Mouse (Mus musculus): ENCODE data around the gene Mllt1. TPM values are rescaled to one million over a fixed set of nuclear protein-coding genes. Genes with fewer than 3 reads are reported as not detected.

Gene Mllt1
- total and polyA plus RNA-seq, 3 experiments: 17.1 to 40.4 (median 20.3) TPM

GRCm38 (mm10) chr17:56982013-56982412 lies 46.8 kb upstream of the Mllt1 start, which contains the start of gene Acer1:
Acer1 (minus strand) TSS chr17:56982126.
- no peak for DNase-seq (ENCODE audit: extremely low read depth)
- dilution Hi-C loops (cut with MboI; ENCODE audit: extremely low pct_ligation_motif_present, extremely low pct_unique_long_range_greater_than_20kb, low sequenced_read_pairs) (no loop called here), in situ Hi-C loops (cut with MboI; ENCODE audit: low pct_ligation_motif_present, low pct_unique_long_range_greater_than_20kb, low sequenced_read_pairs) (no loop called here)
- no peaks in the 10 kb centered on the region for H3K27me3 ChIP-seq (replicated peaks)
- 0 out of 4 replicates have a peak, but pooled peaks cover 0 to 3% of the 10 kb centered on the region in 2 experiments for H3K4me1 ChIP-seq (ENCODE audit: control insufficient read depth in 1 of 2, insufficient read depth in 2 of 2)
- no peak within 1 kb of the TSS for H3K4me2 ChIP-seq (ENCODE audit: insufficient read depth, low read depth, poor library complexity, severe bottlenecking)
- TF ChIP-seq ELF1 (IDR thresholded peaks at IDR 0.05; ENCODE audit: low read depth, low read length) (no peak), TCF12 (IDR thresholded peaks at IDR 0.05; ENCODE audit: low read depth, low read length) (no peak), CHD2 (IDR thresholded peaks at IDR 0.05; ENCODE audit: low read length) (no peak), ZMIZ1 (IDR thresholded peaks at IDR 0.05; ENCODE audit: low read depth, low read length) (no peak), GABPA (IDR thresholded peaks at IDR 0.05; ENCODE audit: insufficient replicate concordance, low read depth, low read length) (no peak), JUN (IDR thresholded peaks at IDR 0.05; ENCODE audit: insufficient read depth, low read depth, low read length) (no peak), ZNF384 (IDR thresholded peaks at IDR 0.05; ENCODE audit: low read depth, low read length) (no peak), SMC3 (IDR thresholded peaks at IDR 0.05; ENCODE audit: low read depth, low read length) (no peak), CHD1 (IDR thresholded peaks at IDR 0.05; ENCODE audit: low read depth, low read length) (no peak), MXI1 (IDR thresholded peaks at IDR 0.05; ENCODE audit: low read depth, low read length) (no peak)
- H3K9me3 ChIP-seq (replicated peaks; ENCODE audit: low read length): no peaks in the 10 kb centered on the region
- H3K79me2 ChIP-seq (replicated peaks; ENCODE audit: control insufficient read depth, extremely low read depth, insufficient read depth, poor library complexity, severe bottlenecking): no peaks in the 10 kb centered on the region
- no peak within 1 kb of the TSS for H3K9ac ChIP-seq (ENCODE audit: insufficient read depth, low read depth)
- no peaks in the 10 kb centered on the region for H3K36me3 ChIP-seq (replicated peaks in 1 of 2; ENCODE audit: control insufficient read depth in 1 of 2, insufficient read depth in 1 of 2, low read length in 1 of 2)
- H3K27ac ChIP-seq (ENCODE audit: insufficient read depth, low read depth): no peak within 1 kb of the TSS
- no peak within 1 kb of the TSS for H3K4me3 ChIP-seq (replicated peaks in 1 of 3; ENCODE audit: low read depth in 2 of 3, low read length in 2 of 3, poor library complexity in 1 of 3)

GRCm38 (mm10) chr17:56981049-56981448 lies 45.8 kb upstream of the Mllt1 start:
- Histone ChIP-seq H3K4me1 (ENCODE audit: control insufficient read depth in 1 of 2, insufficient read depth in 2 of 2) (0 out of 4 replicates have a peak, but pooled peaks cover 0 to 3% of the 10 kb centered on the region in 2 experiments), H3K4me3 (replicated peaks in 1 of 3; ENCODE audit: low read depth in 2 of 3, low read length in 2 of 3, poor library complexity in 1 of 3) (no peak overlapping the region)
- in situ Hi-C loops (cut with MboI; ENCODE audit: low pct_ligation_motif_present, low pct_unique_long_range_greater_than_20kb, low sequenced_read_pairs): no loop called here

GRCm38 (mm10) chr17:56979524-56979923 lies 44.3 kb upstream of the Mllt1 start:
- dilution Hi-C loops (cut with MboI; ENCODE audit: extremely low pct_ligation_motif_present, extremely low pct_unique_long_range_greater_than_20kb, low sequenced_read_pairs): no loop called here
- no peak overlapping the region for H3K4me2 ChIP-seq (ENCODE audit: insufficient read depth, low read depth, poor library complexity, severe bottlenecking)
- H3K9me3 ChIP-seq (replicated peaks; ENCODE audit: low read length): no peaks in the 10 kb centered on the region
- peaks cover 5% of the 10 kb centered on the region for H3K27me3 ChIP-seq (replicated peaks)
- no peak overlapping the region for H3K27ac ChIP-seq (ENCODE audit: insufficient read depth, low read depth)
- H3K36me3 ChIP-seq (replicated peaks in 1 of 2; ENCODE audit: control insufficient read depth in 1 of 2, insufficient read depth in 1 of 2, low read length in 1 of 2): no peaks in the 10 kb centered on the region
- DNase-seq (ENCODE audit: extremely low read depth): no peak
- H3K79me2 ChIP-seq (replicated peaks; ENCODE audit: control insufficient read depth, extremely low read depth, insufficient read depth, poor library complexity, severe bottlenecking): no peaks in the 10 kb centered on the region
- no peak overlapping the region for H3K4me3 ChIP-seq (replicated peaks in 1 of 3; ENCODE audit: low read depth in 2 of 3, low read length in 2 of 3, poor library complexity in 1 of 3)
- no peak overlapping the region for H3K9ac ChIP-seq (ENCODE audit: insufficient read depth, low read depth)
- TF ChIP-seq ZKSCAN1 (IDR thresholded peaks at IDR 0.05; ENCODE audit: borderline replicate concordance, low read depth, low read length): no peak
- no peak for TF ChIP-seq CHD1 (IDR thresholded peaks at IDR 0.05; ENCODE audit: low read depth, low read length)
- TF ChIP-seq POLR2AphosphoS2 (IDR thresholded peaks at IDR 0.05; ENCODE audit: low read depth, low read length): no peak
- TF ChIP-seq ZMIZ1 (IDR thresholded peaks at IDR 0.05; ENCODE audit: low read depth, low read length): no peak
- TF ChIP-seq UBTF (IDR thresholded peaks at IDR 0.05; ENCODE audit: low read depth, low read length): no peak
- no peak for TF ChIP-seq IRF4 (IDR thresholded peaks at IDR 0.05; ENCODE audit: low read depth, low read length)
- TF ChIP-seq CTCF (conservative IDR thresholded peaks at IDR 0.05 in 1 of 2, IDR thresholded peaks at IDR 0.05 in 1 of 2; ENCODE audit: low read depth in 2 of 2, low read length in 2 of 2): no peak
- no peak for TF ChIP-seq RCOR1 (conservative IDR thresholded peaks at IDR 0.05; ENCODE audit: low read depth, low read length)
- 0 out of 4 replicates have a peak, but pooled peaks cover 0 to 3% of the 10 kb centered on the region in 2 experiments for H3K4me1 ChIP-seq (ENCODE audit: control insufficient read depth in 1 of 2, insufficient read depth in 2 of 2)
- in situ Hi-C loops (cut with MboI; ENCODE audit: low pct_ligation_motif_present, low pct_unique_long_range_greater_than_20kb, low sequenced_read_pairs): no loop called here

More at GRCm38 (mm10) chr17:56981049-56981448, 45.8 kb upstream of the Mllt1 start:
- H3K79me2 ChIP-seq (replicated peaks; ENCODE audit: control insufficient read depth, extremely low read depth, insufficient read depth, poor library complexity, severe bottlenecking): no peaks in the 10 kb centered on the region
- no peak for TF ChIP-seq POLR2AphosphoS2 (IDR thresholded peaks at IDR 0.05; ENCODE audit: low read depth, low read length)
- no peak for TF ChIP-seq UBTF (IDR thresholded peaks at IDR 0.05; ENCODE audit: low read depth, low read length)
- no peak for TF ChIP-seq EP300 (IDR thresholded peaks at IDR 0.05; ENCODE audit: low read length)
- no peak for TF ChIP-seq ZNF384 (IDR thresholded peaks at IDR 0.05; ENCODE audit: low read depth, low read length)
- TF ChIP-seq IRF4 (IDR thresholded peaks at IDR 0.05; ENCODE audit: low read depth, low read length): no peak
- TF ChIP-seq ZKSCAN1 (IDR thresholded peaks at IDR 0.05; ENCODE audit: borderline replicate concordance, low read depth, low read length): no peak
- TF ChIP-seq ELF1 (IDR thresholded peaks at IDR 0.05; ENCODE audit: low read depth, low read length): no peak
- TF ChIP-seq TCF12 (IDR thresholded peaks at IDR 0.05; ENCODE audit: low read depth, low read length): no peak
- DNase-seq (ENCODE audit: extremely low read depth): no peak
- dilution Hi-C loops (cut with MboI; ENCODE audit: extremely low pct_ligation_motif_present, extremely low pct_unique_long_range_greater_than_20kb, low sequenced_read_pairs): no loop called here
- no peak overlapping the region for H3K9ac ChIP-seq (ENCODE audit: insufficient read depth, low read depth)
- H3K4me2 ChIP-seq (ENCODE audit: insufficient read depth, low read depth, poor library complexity, severe bottlenecking): no peak overlapping the region
- no peaks in the 10 kb centered on the region for H3K9me3 ChIP-seq (replicated peaks; ENCODE audit: low read length)
- H3K27me3 ChIP-seq (replicated peaks): peaks cover 2% of the 10 kb centered on the region
- H3K27ac ChIP-seq (ENCODE audit: insufficient read depth, low read depth): no peak overlapping the region
- no peaks in the 10 kb centered on the region for H3K36me3 ChIP-seq (replicated peaks in 1 of 2; ENCODE audit: control insufficient read depth in 1 of 2, insufficient read depth in 1 of 2, low read length in 1 of 2)
